Mouse (Mus musculus): ENCODE results near the gene Clca3b. TPM values are rescaled to one million over a fixed set of nuclear protein-coding genes. Genes with fewer than 3 reads are reported as not detected.

Clca3b gene
- not detected for total RNA-seq (2023)

GRCm38 (mm10) chr3:144849014-144849556 lies at the start of gene Clca3b:
TSS of gene Clca3b (minus strand) at chr3:144849357.

DNA sequence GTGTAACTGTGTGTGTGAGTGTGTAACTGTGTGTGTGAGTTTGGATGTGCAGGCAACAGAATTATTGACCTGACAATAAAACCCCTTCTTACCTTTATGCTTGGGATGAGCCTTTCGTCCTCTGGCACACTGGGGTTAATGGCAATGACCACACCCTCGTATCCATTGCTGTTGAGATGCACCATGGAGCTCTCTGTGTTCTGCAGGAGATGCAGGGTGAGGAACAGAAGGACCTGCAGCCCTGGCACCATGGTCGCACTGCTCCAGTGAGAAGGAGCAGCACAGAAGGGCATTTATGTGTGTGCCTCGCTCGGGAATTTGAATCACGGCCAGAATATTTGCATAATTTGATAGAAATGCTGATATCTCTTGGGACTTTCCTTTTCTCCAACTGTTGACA lies 29.9 kb downstream of the Clca3b start, which contains the start of gene Clca3a2:
TSS of gene Clca3a2 (minus strand) at position 276 of the 400 bp plus-strand sequence.

Other genes starting within 250 kb of the Clca3b start
- 10 to 100 TPM; 80.9 to 89.2 TPM for gene Sh3glb1, start 129.0 kb downstream of the Clca3b start, total RNA-seq (2023)
- gene Clca3a1, start 88.4 kb downstream of the Clca3b start, total RNA-seq (2023): under 1 TPM; 0.33 to 0.50 TPM
- gene Clca3a2, start 29.9 kb downstream of the Clca3b start, total RNA-seq (2023): not detected
- not detected for gene Clca4b, start 83.2 kb upstream of the Clca3b start, total RNA-seq (2023)
- gene Clca4a, start 125.7 kb upstream of the Clca3b start, total RNA-seq (2023): not detected
- gene Clca1, start 183.4 kb upstream of the Clca3b start, total RNA-seq (2023): not detected